Mouse (Mus musculus) retina, postnatal 7 days (tissue): Measurements from ENCODE around the gene Olfr561.

ENCODE experiments used
- DNase-seq: peaks from one replicate; pipeline ENCODE4 v3.0.0-alpha.2; 2012; ENCODE audit warnings: low read depth, low spot score

The Olfr561 gene

GRCm38 (mm10) chr7:102770921-102771320 is at the start of gene Olfr561:
Gene Olfr561 (plus strand): TSS chr7:102771221.
- DNase-seq, result no peak

- DNase-seq, result no peak
These were observed 43.6 kb upstream of the Olfr561 start, which contains the start of gene Olfr559 for GRCm38 (mm10) chr7:102727391-102727790. Gene Olfr559 (minus strand): TSS chr7:102727491.

GRCm38 (mm10) chr7:102733793-102734192 is 37.2 kb upstream of the Olfr561 start:
- no peak for DNase-seq

- DNase-seq, result no peak
These were observed 33.3 kb upstream of the Olfr561 start for GRCm38 (mm10) chr7:102737705-102738104.

GRCm38 (mm10) chr7:102752086-102752485 is 18.9 kb upstream of the Olfr561 start:
- no peak for DNase-seq

- DNase-seq, result no peak
These were observed 11.8 kb upstream of the Olfr561 start, which contains the start of the genes Olfr560 and Olfr78 for GRCm38 (mm10) chr7:102759266-102759665. Gene Olfr560 (minus strand): TSS chr7:102759366. Gene Olfr78 (minus strand): TSS chr7:102759471.

- no peak for DNase-seq
These were observed 32.2 kb downstream of the Olfr561 start, which contains the start of gene Olfr564 for GRCm38 (mm10) chr7:102803180-102803579. Gene Olfr564 (plus strand): TSS chr7:102803480.
